ENCODE assay signal across 28 mouse cellular contexts in the genomic region with DNA sequence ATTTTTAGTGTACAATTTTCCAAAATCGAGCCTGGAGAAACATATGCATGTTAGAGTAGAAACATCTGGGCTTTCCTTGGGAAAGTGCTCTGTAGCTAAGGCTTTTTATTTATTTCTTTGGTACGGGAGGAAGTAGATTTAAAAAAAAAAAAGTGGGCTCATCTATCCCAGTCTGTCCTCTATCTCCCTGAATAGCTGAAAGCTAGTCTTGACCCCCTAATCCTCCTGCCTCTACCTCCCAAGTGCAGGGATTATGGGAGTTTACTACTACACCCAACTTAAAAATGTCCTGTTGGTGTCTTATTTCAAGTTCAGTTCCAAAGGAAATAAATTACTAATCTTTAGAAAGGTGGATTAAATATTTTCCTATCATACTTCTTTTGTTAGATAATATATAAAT. TPM values are rescaled to one million over a fixed set of nuclear protein-coding genes. Genes with fewer than 3 reads are reported as not detected.
A peak's percentile ranks its signal among the peaks of the same experiment; 100 is the strongest.
DNase-seq lines count a peak whose midpoint lies in the region; ATAC-seq lines count a peak whose summit lies in the region.
"Had no signal": no experiment of that assay in that cellular context is flagged by ENCODE, and none has a peak within 500 bp of the region (broad histone marks: within the 10 kb centered on the region; RNA-seq: fewer than 3 reads in every experiment).

No protein-coding gene starts in this region.

- peak; percentile 44 for DNase-seq in midbrain, embryonic 11.5 days (ENCODE audit: low spot score, missing footprints)
- DNase-seq in midbrain, embryonic 10.5 days (ENCODE audit: low spot score), result no peak
- no peak for DNase-seq in cerebellum, adult 9-11 months
- no peak for DNase-seq in thymus, postnatal 25 days
- DNase-seq: adrenal gland, adult 8-10 months; B cell, adult 2 months; cerebellum, adult 11-12 months; cerebellum, postnatal 14 days; gastrocnemius, postnatal 10 days; kidney, adult 11 months; kidney, postnatal 36 days; right cerebral cortex, adult 18-20 months; right cerebral cortex, postnatal 4 days had no signal

- H3K4me2 ChIP-seq in kidney, embryonic 15.5 days, result no peak overlapping the region
- H3K4me2 ChIP-seq in kidney, embryonic 14.5 days (replicated peaks; ENCODE audit: low read depth, low read length), result no peak overlapping the region
- no peak overlapping the region for H3K4me2 ChIP-seq in midbrain, embryonic 11.5 days
- no peak overlapping the region for H3K4me2 ChIP-seq in stomach, embryonic 14.5 days (replicated peaks; ENCODE audit: low read depth, low read length)
- H3K4me2 ChIP-seq: forebrain, embryonic 12.5 days; heart, embryonic 11.5 days; hindbrain, embryonic 15.5 days; limb, embryonic 13.5 days; midbrain, embryonic 12.5 days; neural tube, embryonic 15.5 days had no signal

- H3K27me3 ChIP-seq in kidney, embryonic 15.5 days, result no peaks in the 10 kb centered on the region
- H3K27me3 ChIP-seq in kidney, embryonic 14.5 days (ENCODE audit: control insufficient read depth, insufficient read depth, low read length), result no peaks in the 10 kb centered on the region
- H3K27me3 ChIP-seq in midbrain, embryonic 11.5 days (ENCODE audit: control insufficient read depth, insufficient read depth, low read length), result no peaks in the 10 kb centered on the region
- no peaks in the 10 kb centered on the region for H3K27me3 ChIP-seq in midbrain, embryonic 10.5 days (ENCODE audit: low read depth, poor library complexity, severe bottlenecking)
- no peaks in the 10 kb centered on the region for H3K27me3 ChIP-seq in stomach, embryonic 14.5 days (ENCODE audit: control insufficient read depth, insufficient read depth, low read length)
- H3K27me3 ChIP-seq: CH12.LX; forebrain, embryonic 12.5 days; hindbrain, embryonic 15.5 days; limb, embryonic 13.5 days; midbrain, embryonic 12.5 days; neural tube, embryonic 15.5 days had no signal

- 58% methylated on average over 2 of the region's 2 CpGs for WGBS in kidney, embryonic 15.5 days
- 55% methylated on average over 2 of the region's 2 CpGs for WGBS in kidney, embryonic 14.5 days
- WGBS in midbrain, embryonic 11.5 days, result 76% methylated on average over 2 of the region's 2 CpGs
- WGBS in midbrain, embryonic 10.5 days, result 87% methylated on average over 2 of the region's 2 CpGs
- 34% methylated on average over 2 of the region's 2 CpGs for WGBS in stomach, embryonic 14.5 days

- H3K9ac ChIP-seq in kidney, embryonic 15.5 days, result no peak overlapping the region
- no peak overlapping the region for H3K9ac ChIP-seq in kidney, embryonic 14.5 days (ENCODE audit: low read depth, low read length)
- H3K9ac ChIP-seq in midbrain, embryonic 11.5 days (ENCODE audit: low read length), result no peak overlapping the region
- H3K9ac ChIP-seq in stomach, embryonic 14.5 days (replicated peaks; ENCODE audit: low read depth, low read length), result no peak overlapping the region
- H3K9ac ChIP-seq: forebrain, embryonic 12.5 days; hindbrain, embryonic 15.5 days; limb, embryonic 13.5 days; liver, embryonic 14.5 days; midbrain, embryonic 12.5 days; neural tube, embryonic 15.5 days had no signal

- peaks cover 9% of the 10 kb centered on the region; the same call in 1 of the 2 replicates for H3K36me3 ChIP-seq in kidney, embryonic 15.5 days
- no peaks in the 10 kb centered on the region for H3K36me3 ChIP-seq in kidney, embryonic 14.5 days (ENCODE audit: control insufficient read depth, insufficient read depth, low read length)
- H3K36me3 ChIP-seq in midbrain, embryonic 11.5 days (ENCODE audit: control insufficient read depth, insufficient read depth, low read length), result no peaks in the 10 kb centered on the region
- peaks cover 11% of the 10 kb centered on the region; the same call in 1 of the 2 replicates for H3K36me3 ChIP-seq in midbrain, embryonic 10.5 days
- H3K36me3 ChIP-seq in stomach, embryonic 14.5 days (ENCODE audit: control insufficient read depth, insufficient read depth, low read length), result peaks cover 20% of the 10 kb centered on the region; the same call in 1 of the 2 replicates
- H3K36me3 ChIP-seq: forebrain, embryonic 12.5 days; G1E; hindbrain, embryonic 15.5 days; neural tube, embryonic 15.5 days had no signal

- H3K4me1 ChIP-seq in kidney, embryonic 15.5 days, result no peaks in the 10 kb centered on the region
- no peaks in the 10 kb centered on the region for H3K4me1 ChIP-seq in kidney, embryonic 14.5 days (ENCODE audit: control insufficient read depth, insufficient read depth, low read length)
- H3K4me1 ChIP-seq in midbrain, embryonic 11.5 days (ENCODE audit: control insufficient read depth, insufficient read depth, low read length), result no peaks in the 10 kb centered on the region
- no peaks in the 10 kb centered on the region for H3K4me1 ChIP-seq in midbrain, embryonic 10.5 days
- peaks cover 9% of the 10 kb centered on the region; the same call in 1 of the 2 replicates for H3K4me1 ChIP-seq in stomach, embryonic 14.5 days (ENCODE audit: control insufficient read depth, insufficient read depth, low read length)
- H3K4me1 ChIP-seq: hindbrain, embryonic 15.5 days; midbrain, embryonic 12.5 days; neural tube, embryonic 15.5 days had no signal

- H3K4me3 ChIP-seq in kidney, embryonic 15.5 days (replicated peaks), result no peak overlapping the region
- H3K4me3 ChIP-seq in kidney, embryonic 14.5 days (ENCODE audit: low read length), result no peak overlapping the region
- no peak overlapping the region for H3K4me3 ChIP-seq in midbrain, embryonic 11.5 days (ENCODE audit: low read depth, low read length)
- no peak overlapping the region for H3K4me3 ChIP-seq in midbrain, embryonic 10.5 days
- H3K4me3 ChIP-seq in stomach, embryonic 14.5 days (ENCODE audit: low read depth, low read length), result no peak overlapping the region
- H3K4me3 ChIP-seq: forebrain, embryonic 12.5 days; hindbrain, embryonic 15.5 days; limb, embryonic 13.5 days; midbrain, embryonic 12.5 days; neural tube, embryonic 15.5 days had no signal

- H3K9me3 ChIP-seq in kidney, embryonic 15.5 days (replicated peaks), result no peaks in the 10 kb centered on the region
- H3K9me3 ChIP-seq in kidney, embryonic 14.5 days (ENCODE audit: control insufficient read depth, low read length), result no peaks in the 10 kb centered on the region
- H3K9me3 ChIP-seq in midbrain, embryonic 11.5 days (ENCODE audit: control insufficient read depth, low read length), result no peaks in the 10 kb centered on the region
- H3K9me3 ChIP-seq in midbrain, embryonic 10.5 days (replicated peaks), result no peaks in the 10 kb centered on the region
- H3K9me3 ChIP-seq in stomach, embryonic 14.5 days (ENCODE audit: control insufficient read depth, low read depth, low read length), result no peaks in the 10 kb centered on the region
- H3K9me3 ChIP-seq: forebrain, embryonic 12.5 days; G1E; hindbrain, embryonic 15.5 days; limb, embryonic 13.5 days; midbrain, embryonic 12.5 days; neural tube, embryonic 15.5 days had no signal

- 0 out of 2 replicates have a peak overlapping the region, but pooled peaks have one; percentile 42 for H3K27ac ChIP-seq in kidney, embryonic 15.5 days
- no peak overlapping the region for H3K27ac ChIP-seq in kidney, embryonic 14.5 days (ENCODE audit: low read depth, low read length)
- H3K27ac ChIP-seq in midbrain, embryonic 11.5 days (ENCODE audit: low read depth, low read length), result no peak overlapping the region
- no peak overlapping the region for H3K27ac ChIP-seq in midbrain, embryonic 10.5 days (replicated peaks)
- peak overlapping the region; percentile 89 for H3K27ac ChIP-seq in stomach, embryonic 14.5 days (ENCODE audit: low read length)
- H3K27ac ChIP-seq: forebrain, embryonic 12.5 days; hindbrain, embryonic 15.5 days; limb, embryonic 13.5 days; liver, embryonic 14.5 days; midbrain, embryonic 12.5 days; neural tube, embryonic 15.5 days had no signal

- no peak for ATAC-seq in kidney, embryonic 15.5 days (replicated peaks; ENCODE audit: low FRiP score)
- ATAC-seq in kidney, embryonic 14.5 days (ENCODE audit: low FRiP score, low TSS enrichment), result no peak
- no peak for ATAC-seq in midbrain, embryonic 11.5 days (ENCODE audit: low FRiP score)
- peak; percentile 87 for ATAC-seq in stomach, embryonic 14.5 days (ENCODE audit: insufficient number of reproducible peaks, insufficient read depth, low FRiP score, low read depth)
- ATAC-seq: lung, postnatal 0 days had no signal

RNA-seq across cellular contexts. Expression of a gene that starts 57.2 kb away (rescaled TPM):
- polyA plus RNA-seq in kidney, embryonic 15.5 days (2015; fragmentation: Nextera tagmentation; extraction: Ambion mirVana), result 0.16 and 0.17 TPM in 2 replicates
- polyA plus RNA-seq in kidney, embryonic 14.5 days (2014; fragmentation: Nextera tagmentation; extraction: Ambion mirVana), result not detected in 2 replicates
- not detected in 2 replicates for polyA plus RNA-seq in midbrain, embryonic 11.5 days (2014; fragmentation: Nextera tagmentation; extraction: Ambion mirVana)
- polyA plus RNA-seq in midbrain, embryonic 10.5 days (2016; fragmentation: Nextera tagmentation; extraction: Ambion mirVana), result not detected in 2 replicates
- 2.5 and 3.1 TPM in 2 replicates for polyA plus RNA-seq in stomach, embryonic 14.5 days (2014; fragmentation: Nextera tagmentation; extraction: Ambion mirVana)
- polyA plus RNA-seq: forebrain, embryonic 12.5 days; frontal cortex, adult 2 months; G1E; heart, postnatal 0 days; hindbrain, embryonic 15.5 days; midbrain, embryonic 12.5 days; neural tube, embryonic 15.5 days had no signal

Comparison
In these comparisons a context has a peak if more than half of its experiments do, and no peak if none do; other contexts are left out.
1. H3K27ac ChIP-seq: peak in kidney, embryonic 15.5 days (single experiment) and stomach, embryonic 14.5 days (single experiment); none in kidney, embryonic 14.5 days (single experiment), midbrain, embryonic 11.5 days (single experiment) and midbrain, embryonic 10.5 days (single experiment).